Mouse (Mus musculus): ENCODE measurements around the gene Slc16a5. TPM values are rescaled to one million over a fixed set of nuclear protein-coding genes. Genes with fewer than 3 reads are reported as not detected.

Gene Slc16a5
- total and polyA plus RNA-seq, 3 experiments = 0.26 TPM; not detected in 2

DNA sequence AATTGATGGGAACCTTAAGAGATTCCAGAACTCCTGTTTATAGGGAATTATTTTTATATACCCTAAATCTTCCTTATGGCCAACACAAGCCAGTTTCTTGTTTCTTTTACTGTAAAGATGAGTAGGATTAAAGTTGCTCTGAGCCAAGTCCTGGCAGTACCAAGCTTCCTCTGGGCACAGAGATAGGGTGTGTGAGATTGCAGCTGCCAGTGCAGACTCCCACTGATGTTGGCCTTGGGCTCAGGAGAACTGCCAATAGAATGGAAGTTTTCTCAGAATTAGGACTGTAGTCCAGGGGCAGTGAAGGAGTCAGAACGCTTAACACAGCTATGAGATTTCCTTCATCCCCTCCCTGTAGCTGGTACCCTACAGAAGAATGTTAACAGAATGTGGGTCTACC, 40.9 kb upstream of the Slc16a5 start:
- H3K79me2 ChIP-seq (ENCODE audit: control insufficient read depth, insufficient read depth, low read length, poor library complexity) = peaks cover 30% of the 10 kb centered on the region
- TF ChIP-seq ELF1 (IDR thresholded peaks at IDR 0.05; ENCODE audit: low read depth, low read length) (no peak), HCFC1 (IDR thresholded peaks at IDR 0.05; ENCODE audit: low read depth, low read length) (no peak), ZC3H11A (IDR thresholded peaks at IDR 0.05; ENCODE audit: low read depth, low read length) (no peak), POLR2AphosphoS5 (IDR thresholded peaks at IDR 0.05; ENCODE audit: borderline replicate concordance, low read depth, low read length) (no peak), MYC (IDR thresholded peaks at IDR 0.05; ENCODE audit: low read depth, low read length) (no peak), E2F4 (IDR thresholded peaks at IDR 0.05; ENCODE audit: borderline replicate concordance, low read depth, low read length) (no peak)
- no peak overlapping the region for H3K9ac ChIP-seq (ENCODE audit: control insufficient read depth, low read depth, low read length, poor library complexity, severe bottlenecking)
- no peaks in the 10 kb centered on the region for H3K9me3 ChIP-seq (replicated peaks; ENCODE audit: insufficient read depth, low read length)
- peaks cover 0 to 18% of the 10 kb centered on the region in 2 experiments; a peak in 3 of 4 replicates for H3K4me1 ChIP-seq (ENCODE audit: control insufficient read depth in 1 of 2, insufficient read depth in 2 of 2, low read length in 2 of 2)
- DNase-seq (ENCODE audit: low read depth, low spot score) = no peak
- H3K36me3 ChIP-seq (ENCODE audit: control insufficient read depth in 1 of 2, insufficient read depth in 2 of 2, low read length in 2 of 2) = peaks cover 0 to 23% of the 10 kb centered on the region in 2 experiments; a peak in 2 of 4 replicates
- H3K4me3 ChIP-seq (ENCODE audit: control insufficient read depth in 1 of 2, insufficient read depth in 1 of 2, low read depth in 2 of 2, low read length in 2 of 2) = peak overlapping the region in 1 of 2 experiments; percentile 95; a peak in 1 of 4 replicates
- H3K27ac ChIP-seq (ENCODE audit: control insufficient read depth, low read depth, low read length) = no peak overlapping the region
- no peaks in the 10 kb centered on the region for H3K27me3 ChIP-seq (ENCODE audit: control insufficient read depth in 1 of 2, insufficient read depth in 2 of 2, low read length in 2 of 2)

- Histone ChIP-seq H3K79me2 (ENCODE audit: control insufficient read depth, insufficient read depth, low read length, poor library complexity) (peaks cover 30% of the 10 kb centered on the region), H3K36me3 (ENCODE audit: control insufficient read depth in 1 of 2, insufficient read depth in 2 of 2, low read length in 2 of 2) (peaks cover 0 to 23% of the 10 kb centered on the region in 2 experiments; a peak in 2 of 4 replicates), H3K27ac (ENCODE audit: control insufficient read depth, low read depth, low read length) (no peak overlapping the region), H3K9me3 (replicated peaks; ENCODE audit: insufficient read depth, low read length) (no peaks in the 10 kb centered on the region), H3K4me1 (ENCODE audit: control insufficient read depth in 1 of 2, insufficient read depth in 2 of 2, low read length in 2 of 2) (peaks cover 0 to 18% of the 10 kb centered on the region in 2 experiments; a peak in 3 of 4 replicates), H3K4me3 (ENCODE audit: control insufficient read depth in 1 of 2, insufficient read depth in 1 of 2, low read depth in 2 of 2, low read length in 2 of 2) (no peak overlapping the region), H3K27me3 (ENCODE audit: control insufficient read depth in 1 of 2, insufficient read depth in 2 of 2, low read length in 2 of 2) (no peaks in the 10 kb centered on the region), H3K9ac (ENCODE audit: control insufficient read depth, low read depth, low read length, poor library complexity, severe bottlenecking) (no peak overlapping the region)
- TF ChIP-seq ZC3H11A (IDR thresholded peaks at IDR 0.05; ENCODE audit: low read depth, low read length) = no peak
- no peak for TF ChIP-seq MEF2A (IDR thresholded peaks at IDR 0.05; ENCODE audit: extremely low read depth, insufficient replicate concordance, low read depth, low read length, poor library complexity, severe bottlenecking)
- TF ChIP-seq TBP (IDR thresholded peaks at IDR 0.05; ENCODE audit: low read depth, low read length) = no peak
- no peak for TF ChIP-seq GATA1 (IDR thresholded peaks at IDR 0.05; ENCODE audit: low read depth, low read length)
- TF ChIP-seq ZMIZ1 (IDR thresholded peaks at IDR 0.05; ENCODE audit: low read depth, low read length) = 0 out of 2 replicates have a peak, but pooled peaks have one; percentile 23
- TF ChIP-seq USF2 (IDR thresholded peaks at IDR 0.05; ENCODE audit: borderline replicate concordance in 1 of 2, insufficient read depth in 1 of 2, low read depth in 1 of 2, low read length in 2 of 2) = no peak
- TF ChIP-seq TCF12 (IDR thresholded peaks at IDR 0.05; ENCODE audit: low read depth, low read length) = no peak
- no peak for TF ChIP-seq CTCF (IDR thresholded peaks at IDR 0.05 in 2 of 3, conservative IDR thresholded peaks at IDR 0.05 in 1 of 3; ENCODE audit: control insufficient read depth in 1 of 3, insufficient read depth in 1 of 3, low read depth in 2 of 3, low read length in 3 of 3, poor library complexity in 1 of 3, severe bottlenecking in 1 of 3)
- no peak for DNase-seq (ENCODE audit: low read depth, low spot score)
Measured at GRCm38 (mm10) chr11:115421972-115422371, 40.3 kb upstream of the Slc16a5 start.

DNA sequence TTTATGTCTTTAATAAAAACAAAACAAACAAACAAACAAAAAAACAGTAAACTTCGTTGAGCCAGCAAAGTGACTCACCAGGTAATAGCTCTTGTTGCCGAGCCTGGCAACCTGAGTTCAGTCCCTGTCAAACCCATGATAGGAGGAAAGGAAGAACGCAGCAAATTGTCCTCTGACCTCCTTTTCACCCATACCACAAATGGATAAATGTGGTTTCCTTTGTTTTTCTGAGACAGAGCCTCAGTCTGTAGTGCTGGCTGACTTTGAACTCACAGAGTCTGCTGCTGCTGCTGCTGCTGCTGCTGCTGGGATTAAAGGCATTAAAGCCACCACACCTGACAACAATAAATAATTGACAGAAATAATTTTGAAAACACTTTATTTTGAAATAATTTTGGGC, 39.2 kb upstream of the Slc16a5 start:
- H3K36me3 ChIP-seq (ENCODE audit: control insufficient read depth in 1 of 2, insufficient read depth in 2 of 2, low read length in 2 of 2) = peaks cover 0 to 13% of the 10 kb centered on the region in 2 experiments; a peak in 2 of 4 replicates
- no peak overlapping the region for H3K9ac ChIP-seq (ENCODE audit: control insufficient read depth, low read depth, low read length, poor library complexity, severe bottlenecking)
- no peaks in the 10 kb centered on the region for H3K27me3 ChIP-seq (ENCODE audit: control insufficient read depth in 1 of 2, insufficient read depth in 2 of 2, low read length in 2 of 2)
- TF ChIP-seq TCF12 (IDR thresholded peaks at IDR 0.05; ENCODE audit: low read depth, low read length) (no peak), SIN3A (IDR thresholded peaks at IDR 0.05; ENCODE audit: low read length) (no peak), MEF2A (IDR thresholded peaks at IDR 0.05; ENCODE audit: extremely low read depth, insufficient replicate concordance, low read depth, low read length, poor library complexity, severe bottlenecking) (no peak), TBP (IDR thresholded peaks at IDR 0.05; ENCODE audit: low read depth, low read length) (no peak), KAT2A (conservative IDR thresholded peaks at IDR 0.05; ENCODE audit: low read depth, low read length) (no peak), GATA1 (IDR thresholded peaks at IDR 0.05; ENCODE audit: low read depth, low read length) (no peak), ZNF384 (IDR thresholded peaks at IDR 0.05; ENCODE audit: low read depth, low read length) (no peak)
- peaks cover 27% of the 10 kb centered on the region for H3K79me2 ChIP-seq (ENCODE audit: control insufficient read depth, insufficient read depth, low read length, poor library complexity)
- no peak for DNase-seq (ENCODE audit: low read depth, low spot score)
- no peak overlapping the region for H3K27ac ChIP-seq (ENCODE audit: control insufficient read depth, low read depth, low read length)
- peaks cover 0 to 13% of the 10 kb centered on the region in 2 experiments; a peak in 3 of 4 replicates for H3K4me1 ChIP-seq (ENCODE audit: control insufficient read depth in 1 of 2, insufficient read depth in 2 of 2, low read length in 2 of 2)
- no peaks in the 10 kb centered on the region for H3K9me3 ChIP-seq (replicated peaks; ENCODE audit: insufficient read depth, low read length)
- no peak overlapping the region for H3K4me3 ChIP-seq (ENCODE audit: control insufficient read depth in 1 of 2, insufficient read depth in 1 of 2, low read depth in 2 of 2, low read length in 2 of 2)
